Mouse (Mus musculus) megakaryocyte-erythroid progenitor cell, adult 5-6 weeks (primary cell): ENCODE data around the gene Tex2. TPM values are rescaled to one million over a fixed set of nuclear protein-coding genes. Genes with fewer than 3 reads are reported as not detected.
"Not testable (repeated sequence)": the region's sequence is repeated elsewhere in the genome, so short reads cannot be mapped to it uniquely, and the experiment has no call there.

Experiments
- ATAC-seq: replicated peaks from 2 replicates; pipeline ENCODE4 v1.8.0; 2016; ENCODE audit warnings: mild to moderate bottlenecking, inconsistent platforms; ENCODE audit not compliant: severe bottlenecking, poor library complexity, low FRiP score, low TSS enrichment
- total RNA-seq, 2 experiments: library from RNA; stranded (forward) in 1 of 2; stranded (reverse) in 1 of 2; fragments of 200-1000, 215-1000 nt in 1 of 2; fragments of >200 nt in 1 of 2; fragmentation: Nextera tagmentation in 1 of 2; gene quantifications; 2 replicates each; pipeline ENCODE4 v1.2.3; 2014 to 2017

Tex2 gene
- total RNA-seq, 2 experiments from 2014 or later = 24.2 to 32.8 TPM

- no peak for ATAC-seq
Measured at GRCm38 (mm10) chr11:106497926-106498325, 115.3 kb downstream of the Tex2 start.

DNA sequence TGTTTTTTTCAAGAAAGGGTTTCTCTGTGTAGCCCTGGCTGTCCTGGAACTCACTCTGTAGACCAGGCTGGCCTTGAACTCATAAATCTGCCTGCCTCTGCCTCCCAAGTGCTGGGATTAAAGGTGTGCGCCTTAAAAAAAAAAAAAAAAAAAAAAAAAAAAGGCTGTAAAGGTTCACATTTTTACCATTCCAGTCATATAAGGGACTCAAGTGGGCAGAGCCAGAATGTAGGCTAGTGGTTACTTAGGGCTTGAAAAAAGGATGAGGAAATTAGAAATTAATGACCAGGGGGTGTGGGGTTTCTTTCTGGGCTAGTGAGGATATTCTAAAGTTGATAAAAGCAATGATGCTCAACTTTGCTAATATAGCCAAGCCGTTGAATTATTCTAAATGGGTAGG, 116.2 kb downstream of the Tex2 start:
- ATAC-seq = not testable (repeated sequence)

DNA sequence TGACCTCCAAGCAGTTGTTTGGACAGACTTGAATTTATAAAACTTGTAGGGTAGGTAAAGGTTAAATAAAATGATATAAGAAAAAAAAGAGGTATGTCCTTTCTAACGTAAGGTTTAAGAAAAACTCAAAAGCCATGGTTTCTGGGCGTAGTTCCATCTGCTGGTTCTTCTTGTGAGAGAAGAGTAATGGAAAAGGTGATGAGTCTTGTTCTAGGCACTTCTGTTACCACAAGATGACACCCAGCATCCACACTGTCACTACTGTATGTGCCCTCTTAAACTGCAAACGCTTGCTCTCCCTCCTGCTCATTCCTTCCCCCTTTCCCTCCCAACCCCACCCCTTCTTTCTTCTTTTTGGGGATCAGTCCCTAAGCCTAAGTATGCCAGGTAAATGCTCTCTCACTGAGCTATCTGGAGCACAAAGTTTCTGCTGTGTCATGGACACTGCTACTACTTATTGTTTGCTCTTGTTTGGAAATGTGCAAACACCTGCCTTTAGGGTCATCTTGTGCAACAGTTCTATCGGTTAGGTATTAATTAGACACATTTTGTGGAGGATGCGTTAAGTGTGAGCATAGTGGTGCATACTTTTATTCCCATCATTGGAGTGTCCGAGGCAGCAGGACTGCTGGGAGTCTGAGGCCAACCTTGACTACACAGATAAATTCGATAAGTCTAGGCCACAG, 120.1 kb downstream of the Tex2 start:
- ATAC-seq = no peak

DNA sequence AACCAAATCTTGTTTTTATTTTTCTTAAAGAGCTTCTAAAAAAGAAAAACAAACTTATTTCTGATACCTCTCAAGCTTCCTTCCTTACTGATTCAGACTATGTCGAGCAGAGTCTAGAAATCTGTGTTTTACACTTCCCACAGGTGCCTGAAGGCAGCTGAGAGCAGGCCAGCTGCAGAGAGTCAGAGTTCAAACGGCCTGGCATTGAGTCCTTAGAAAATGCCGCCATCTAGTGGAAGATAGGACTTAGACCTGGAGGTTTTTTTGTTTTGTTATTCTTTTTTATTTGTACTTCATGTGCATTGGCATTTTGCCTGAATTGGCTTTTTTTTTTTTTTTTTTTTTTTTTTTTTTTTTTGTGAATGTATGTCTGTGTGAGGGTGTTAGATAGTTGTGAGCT, 121.8 kb downstream of the Tex2 start:
- ATAC-seq = peak; percentile 43; the same call in 1 of the 2 replicates

DNA sequence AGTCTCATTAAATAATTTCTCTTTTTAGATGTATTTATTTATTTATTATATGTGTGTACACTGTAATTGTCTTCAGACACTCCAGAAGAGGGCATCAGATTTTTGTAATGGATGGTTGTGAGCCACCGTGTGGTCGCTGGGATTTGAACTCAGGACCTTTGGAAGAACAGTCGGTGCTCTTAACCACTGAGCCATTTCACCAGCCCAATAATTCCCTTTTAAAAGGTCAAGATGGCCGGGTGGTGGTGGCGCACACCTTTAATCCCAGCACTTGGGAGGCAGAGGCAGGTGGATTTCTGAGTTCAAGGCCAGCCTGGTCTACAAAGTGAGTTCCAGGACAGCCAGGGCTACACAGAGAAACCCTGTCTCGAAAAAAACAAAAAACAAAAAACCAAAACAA, 122.6 kb downstream of the Tex2 start:
- ATAC-seq = not testable (repeated sequence)

GRCm38 (mm10) chr11:106490057-106490456, 123.2 kb downstream of the Tex2 start:
- no peak for ATAC-seq

- ATAC-seq = no peak
Measured at GRCm38 (mm10) chr11:106489036-106489693, 124.1 kb downstream of the Tex2 start.

GRCm38 (mm10) chr11:106488126-106488561, 125.1 kb downstream of the Tex2 start:
- ATAC-seq = peak; percentile 65

DNA sequence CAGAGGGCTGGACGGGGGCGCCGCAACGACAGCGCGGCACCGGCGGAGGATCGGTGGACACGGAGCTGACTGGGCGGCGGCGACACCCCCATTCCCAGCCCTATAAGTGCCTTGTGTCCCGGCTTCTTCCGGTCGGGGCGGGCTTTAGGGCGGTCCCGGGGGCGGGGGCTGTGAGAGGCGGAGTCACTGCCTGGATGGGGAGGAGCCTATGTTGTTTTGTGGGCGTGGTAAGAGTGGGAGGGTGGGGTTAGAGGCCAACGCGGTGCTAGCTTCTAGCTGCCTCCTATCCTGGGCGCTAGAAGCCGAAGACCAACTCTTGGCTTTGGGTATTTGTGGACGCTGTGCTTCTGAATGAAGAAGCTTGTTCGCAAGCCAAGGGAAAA, 125.5 kb downstream of the Tex2 start, which contains the start of gene Ern1:
Gene Ern1 (minus strand): TSS at position 120 of the 383 bp plus-strand sequence.
- peak; percentile 96 for ATAC-seq

GRCm38 (mm10) chr11:106486866-106487732, 126.1 kb downstream of the Tex2 start:
- no peak for ATAC-seq

GRCm38 (mm10) chr11:106486042-106486865, 127.0 kb downstream of the Tex2 start:
- ATAC-seq = no peak

GRCm38 (mm10) chr11:106485611-106486010, 127.6 kb downstream of the Tex2 start:
- no peak for ATAC-seq

DNA sequence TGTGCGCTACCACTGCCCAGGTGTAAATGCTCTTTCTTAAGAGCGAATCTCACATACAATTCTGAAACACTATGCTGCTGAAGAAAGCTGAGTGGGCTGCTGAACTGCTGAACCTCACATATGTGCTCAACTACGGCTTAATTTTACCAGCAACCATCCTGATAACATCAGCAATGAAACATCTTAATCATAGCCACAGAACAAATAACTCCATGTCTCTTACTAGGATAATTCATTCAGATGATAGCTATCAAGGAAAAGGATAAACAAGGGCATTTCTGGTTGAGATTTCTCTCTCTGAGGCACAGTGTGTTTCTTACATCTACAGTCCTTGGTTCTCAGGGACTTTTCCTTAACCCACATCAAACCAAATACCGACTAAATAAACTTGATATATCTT, 128.3 kb downstream of the Tex2 start:
- ATAC-seq = no peak

DNA sequence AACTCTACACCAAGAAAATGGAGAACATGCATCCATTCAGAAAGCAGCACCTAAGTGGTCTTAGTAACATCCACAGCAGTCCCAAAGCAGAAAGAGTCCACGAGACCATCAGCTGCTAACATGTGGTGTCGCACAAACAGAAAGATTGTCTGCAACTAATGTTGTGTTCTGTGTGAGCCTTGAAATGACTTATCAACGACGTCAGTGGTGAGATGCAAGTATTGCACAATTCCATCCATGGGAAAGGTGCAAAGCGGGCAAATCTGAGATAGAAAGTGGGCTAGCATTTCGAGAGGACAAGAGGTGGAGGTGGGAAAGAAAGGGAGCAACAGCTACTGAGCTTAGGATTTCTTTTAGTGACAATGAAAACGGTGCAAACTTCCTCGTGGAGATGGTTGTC, 130.4 kb downstream of the Tex2 start:
- no peak for ATAC-seq

DNA sequence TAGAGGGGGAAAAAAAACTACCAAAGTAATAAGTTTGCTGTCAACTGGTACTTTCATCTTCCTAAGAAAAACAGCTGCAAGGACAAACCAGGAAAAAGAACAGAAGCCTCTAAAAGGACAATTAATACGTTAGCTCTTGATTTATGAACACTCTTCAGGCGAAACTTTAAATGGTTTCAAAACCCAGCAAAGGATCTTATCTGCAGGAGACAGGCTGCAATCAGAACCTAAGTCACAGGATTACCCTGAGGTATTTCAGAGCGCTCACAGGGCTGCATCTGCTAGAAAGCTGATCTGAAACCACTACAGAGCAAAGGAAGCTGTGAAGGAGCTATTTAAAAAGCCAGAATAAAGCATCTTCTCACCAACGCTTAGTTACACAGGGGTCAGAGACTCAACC, 131.6 kb downstream of the Tex2 start:
- peak; percentile 70 for ATAC-seq

DNA sequence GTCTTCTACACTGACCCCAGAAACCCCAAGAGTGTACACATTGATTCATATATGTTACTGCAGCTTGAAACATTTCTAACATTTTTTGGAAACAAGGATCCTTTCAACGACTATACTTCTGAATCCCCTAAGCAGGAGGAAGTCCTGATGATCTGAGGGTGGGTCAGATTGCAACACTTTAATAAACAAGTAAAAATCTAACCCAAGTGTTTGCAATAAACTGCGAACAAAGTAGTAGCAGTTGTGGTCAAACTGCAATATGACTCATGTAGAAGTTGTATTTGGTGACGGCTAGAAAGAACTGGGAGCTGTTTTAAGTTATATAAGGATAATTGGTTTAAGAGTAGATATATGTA, 132.7 kb downstream of the Tex2 start:
- ATAC-seq = no peak

- no peak for ATAC-seq
Measured at GRCm38 (mm10) chr11:106479619-106480529, 133.3 kb downstream of the Tex2 start.

- ATAC-seq = no peak
Measured at GRCm38 (mm10) chr11:106478745-106479144, 134.5 kb downstream of the Tex2 start.
